Mouse (Mus musculus) megakaryocyte, adult 5-6 weeks (primary cell): Measurements from ENCODE around the gene Ccdc80. TPM values are rescaled to one million over a fixed set of nuclear protein-coding genes. Genes with fewer than 3 reads are reported as not detected.

Experiments used
- ATAC-seq: 2 replicates; pipeline ENCODE4 v1.8.0; 2016; ENCODE audit warnings: mild to moderate bottlenecking, inconsistent platforms; ENCODE audit not compliant: poor library complexity, severe bottlenecking
- total RNA-seq, 2 experiments: library from RNA; stranded (forward) in 1 of 2; stranded (reverse) in 1 of 2; fragments of 153-499, 151-499 nt in 1 of 2; fragments of 221-1000, 200-1000 nt in 1 of 2; gene quantifications; 2 replicates each; pipeline versions ENCODE4 v1.2.3 to v1.2.4; 2015 to 2017

Ccdc80 gene
- total RNA-seq, 2 experiments from 2014 or later, result 0.71 to 0.99 TPM

- no peak for ATAC-seq
Observed at GRCm38 (mm10) chr16:45110498-45110897, 17.3 kb downstream of the Ccdc80 start.

GRCm38 (mm10) chr16:45117200-45117599 is 24.0 kb downstream of the Ccdc80 start:
- ATAC-seq, result no peak

- no peak for ATAC-seq
Observed at GRCm38 (mm10) chr16:45118760-45119159, 25.6 kb downstream of the Ccdc80 start.

- no peak for ATAC-seq
Observed at GRCm38 (mm10) chr16:45120844-45121425, 27.7 kb downstream of the Ccdc80 start.

- no peak for ATAC-seq
Observed at GRCm38 (mm10) chr16:45122571-45122970, 29.4 kb downstream of the Ccdc80 start.

- no peak for ATAC-seq
Observed at GRCm38 (mm10) chr16:45124230-45125203, 31.3 kb downstream of the Ccdc80 start.

- no peak for ATAC-seq
Observed at GRCm38 (mm10) chr16:45127936-45128710, 34.9 kb downstream of the Ccdc80 start.

- no peak for ATAC-seq
Observed at GRCm38 (mm10) chr16:45141711-45142110, 48.5 kb downstream of the Ccdc80 start.

- peak; percentile 93 for ATAC-seq
Observed at GRCm38 (mm10) chr16:45142565-45142964, 49.4 kb downstream of the Ccdc80 start.

GRCm38 (mm10) chr16:45145119-45145518 is 51.9 kb downstream of the Ccdc80 start:
- ATAC-seq, result peak; percentile 56

- peak; percentile 94 for ATAC-seq
Observed at GRCm38 (mm10) chr16:45148488-45149082, 55.4 kb downstream of the Ccdc80 start.

- no peak for ATAC-seq
Observed at GRCm38 (mm10) chr16:45154741-45155250, 61.6 kb downstream of the Ccdc80 start.

- peak; percentile 45 for ATAC-seq
Observed at GRCm38 (mm10) chr16:45158136-45158521, 64.9 kb downstream of the Ccdc80 start.

GRCm38 (mm10) chr16:45158522-45159388 is 65.6 kb downstream of the Ccdc80 start, which contains the start of the genes Slc35a5 and Atg3:
Gene Slc35a5, minus strand, starts transcription at chr16:45158706.
Gene Atg3, plus strand, starts transcription at chr16:45158785.
- peak; percentile 88 for ATAC-seq

GRCm38 (mm10) chr16:45159389-45159716 is 66.2 kb downstream of the Ccdc80 start:
- ATAC-seq, result no peak

Other genes with a start within 250 kb of the Ccdc80 start
- 0.18 TPM in 1 of 2 replicates, not detected in the other for gene Cd200r2, start 226.3 kb upstream of the Ccdc80 start, total RNA-seq (2015)
- gene Cd200r2, start 226.3 kb upstream of the Ccdc80 start, total RNA-seq (2017), result 0.15 TPM in 1 of 2 replicates, not detected in the other
- gene Cd200r3, start 149.7 kb upstream of the Ccdc80 start, total RNA-seq (2015), result 47.9 and 51.3 TPM in 2 replicates
- 38.5 and 47.3 TPM in 2 replicates for gene Cd200r3, start 149.7 kb upstream of the Ccdc80 start, total RNA-seq (2017)
- 42.4 and 45.9 TPM in 2 replicates for gene Slc35a5, start 65.3 kb downstream of the Ccdc80 start, total RNA-seq (2015)
- gene Slc35a5, start 65.3 kb downstream of the Ccdc80 start, total RNA-seq (2017), result 30.9 and 42.2 TPM in 2 replicates
- 117 and 132 TPM in 2 replicates for gene Atg3, start 65.4 kb downstream of the Ccdc80 start, total RNA-seq (2015)
- 92.7 and 98.2 TPM in 2 replicates for gene Atg3, start 65.4 kb downstream of the Ccdc80 start, total RNA-seq (2017)
- 44.9 and 54.9 TPM in 2 replicates for gene Btla, start 130.9 kb downstream of the Ccdc80 start, total RNA-seq (2015)
- gene Btla, start 130.9 kb downstream of the Ccdc80 start, total RNA-seq (2017), result 51.8 and 55.8 TPM in 2 replicates